Mouse (Mus musculus) thymus, postnatal 36 days (tissue): Measurements from ENCODE around the gene Acp7.

Experiments
- DNase-seq, 2 experiments: peaks; one replicate each; pipeline ENCODE4 v3.0.0; 2022; ENCODE audit warnings: mixed read lengths in 2 of 2

Gene Acp7

DNA sequence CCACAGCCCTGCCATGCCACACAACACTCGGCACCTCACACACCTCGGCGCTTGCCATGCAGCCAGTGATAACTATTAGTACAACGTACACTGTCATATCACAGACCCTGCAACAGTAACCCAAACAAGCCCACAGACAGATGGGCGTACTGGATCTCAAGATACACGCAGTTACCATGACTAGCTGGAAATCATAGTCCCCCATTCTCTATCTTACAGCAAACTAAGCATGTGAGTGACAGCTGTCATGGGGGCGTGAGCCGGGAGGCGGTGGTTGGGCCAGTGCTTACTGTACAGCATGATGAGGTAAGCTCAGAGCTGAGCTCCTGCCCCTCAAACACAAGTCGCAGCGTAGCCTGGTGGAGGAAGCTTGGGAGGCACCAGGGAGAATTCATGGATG is 55.5 kb downstream of the Acp7 start:
- no peak for DNase-seq

DNA sequence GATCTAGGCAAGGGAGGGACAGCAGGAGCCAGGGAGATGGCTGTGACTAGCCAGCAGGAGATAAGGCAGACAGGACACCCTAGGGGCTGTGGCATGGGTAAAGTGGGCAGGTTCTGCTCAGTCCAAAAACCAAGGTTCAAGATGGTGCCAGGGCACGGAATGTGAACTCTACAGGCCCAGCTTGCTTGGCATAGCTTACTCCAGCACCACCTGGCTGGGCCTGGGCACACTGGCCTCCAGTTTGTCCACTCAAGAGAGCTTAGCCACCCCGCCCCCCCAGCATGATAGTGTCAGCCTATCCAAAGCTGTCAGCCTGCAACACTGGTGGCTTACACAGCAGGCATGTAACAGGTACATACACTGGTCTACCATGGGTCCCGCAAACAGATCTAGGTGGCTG is 57.9 kb downstream of the Acp7 start:
- no peak for DNase-seq

DNA sequence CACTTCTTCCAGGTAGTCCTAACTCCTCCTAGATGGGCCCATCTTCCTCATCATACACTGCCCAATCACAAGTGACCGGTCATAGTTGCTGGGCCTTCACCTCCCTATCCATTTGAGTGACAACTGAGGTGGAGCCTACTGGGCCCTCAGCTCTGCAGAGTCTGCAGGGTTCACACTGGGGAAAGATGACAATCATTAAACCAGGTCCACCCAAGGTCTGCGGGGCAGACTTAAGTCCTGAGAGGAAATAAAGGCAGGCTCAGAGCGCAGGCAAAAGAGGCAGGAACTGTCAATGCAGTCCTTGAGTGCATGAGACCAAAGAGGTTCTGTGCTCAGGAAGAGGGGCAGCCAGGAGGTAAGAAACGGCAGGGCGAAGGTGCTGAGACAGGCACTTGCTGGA is 58.4 kb downstream of the Acp7 start:
- DNase-seq, result no peak

DNA sequence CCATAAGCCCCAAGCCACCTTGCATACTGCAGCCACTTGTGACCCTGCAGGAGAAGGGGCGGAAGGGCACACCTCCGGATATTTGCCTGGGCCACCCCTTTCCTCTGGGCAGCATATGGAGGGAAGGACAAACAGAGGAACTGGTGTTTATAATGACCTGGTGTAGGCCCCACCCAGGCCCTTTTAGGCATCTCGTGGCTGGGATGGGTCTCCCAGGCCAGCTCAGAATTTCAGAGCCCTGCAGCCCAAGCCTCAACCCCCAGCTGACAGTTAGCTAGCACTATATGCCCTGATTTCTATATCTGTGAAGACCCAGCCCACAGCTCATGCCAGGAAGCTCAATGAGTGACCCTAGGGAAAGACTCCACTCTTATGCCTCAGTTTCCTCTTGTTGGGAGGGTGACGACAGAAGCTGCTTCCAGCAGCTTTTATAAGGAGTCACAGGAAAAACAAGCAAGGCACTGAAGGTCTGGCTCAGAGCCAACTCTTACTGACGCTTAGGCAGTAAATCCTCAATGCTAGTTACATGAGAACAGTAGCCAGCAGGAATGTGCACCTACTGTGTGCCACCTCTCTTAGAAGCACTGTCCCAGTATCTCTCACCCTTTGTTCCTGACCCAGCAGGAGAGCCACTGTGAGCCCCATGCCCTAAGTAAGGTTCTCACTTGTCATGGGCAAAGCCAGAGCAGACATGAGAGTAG is 60.0 kb downstream of the Acp7 start:
- no peak for DNase-seq

DNA sequence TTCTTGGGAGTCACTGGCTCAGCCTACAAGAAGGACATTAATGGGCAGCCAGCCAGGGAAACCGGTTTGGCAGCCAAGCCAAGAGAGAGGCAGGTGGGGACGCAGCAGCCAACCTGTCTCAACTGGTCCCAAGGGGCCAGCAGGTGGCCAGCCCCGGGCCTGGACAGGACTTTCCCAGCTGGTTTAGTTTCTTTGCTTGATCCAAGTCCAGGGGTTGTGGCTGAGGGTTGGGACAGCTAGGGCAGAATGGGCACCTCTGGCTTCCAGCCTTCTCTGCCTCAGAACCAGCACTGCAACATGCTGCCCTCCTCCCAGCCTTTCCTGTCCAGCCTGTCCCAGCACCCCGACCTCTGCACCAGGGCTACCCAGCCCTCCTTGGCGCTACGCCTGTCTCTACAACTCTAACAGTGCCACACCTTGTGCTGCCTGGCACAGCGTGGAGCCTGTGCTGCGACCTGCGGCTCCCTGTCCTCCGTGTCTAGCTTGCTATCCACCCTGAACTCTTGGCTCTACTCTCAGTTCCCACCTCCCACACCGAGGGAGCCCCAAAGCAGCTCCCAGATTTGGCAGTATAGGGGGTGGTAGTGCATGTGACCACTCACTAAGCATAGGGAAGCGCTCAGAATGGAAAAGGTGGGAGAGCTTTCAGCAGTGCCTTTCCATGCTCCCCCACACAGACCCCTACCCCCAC is 60.7 kb downstream of the Acp7 start:
- DNase-seq, result no peak

DNA sequence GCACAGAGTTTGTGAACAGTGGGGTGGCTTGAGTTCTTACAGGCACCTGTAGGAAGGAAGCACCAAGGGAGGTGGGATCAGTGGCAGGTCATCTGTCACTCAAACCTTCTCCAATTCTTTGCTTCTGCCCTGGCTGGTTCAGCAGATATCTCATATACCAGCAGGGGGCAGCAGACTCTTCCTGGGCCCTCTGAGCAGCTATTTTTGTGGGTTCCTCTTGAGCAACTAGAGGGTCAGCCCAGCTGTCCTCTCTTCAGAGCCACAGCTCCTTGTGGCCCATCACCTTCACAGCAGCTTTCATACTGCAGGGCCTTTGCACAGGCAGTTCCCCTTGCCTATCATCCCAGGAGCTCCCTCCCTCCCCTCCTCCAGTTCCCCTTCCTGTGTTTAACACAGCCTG is 62.9 kb downstream of the Acp7 start:
- DNase-seq, result peak; percentile 57 to 61

DNA sequence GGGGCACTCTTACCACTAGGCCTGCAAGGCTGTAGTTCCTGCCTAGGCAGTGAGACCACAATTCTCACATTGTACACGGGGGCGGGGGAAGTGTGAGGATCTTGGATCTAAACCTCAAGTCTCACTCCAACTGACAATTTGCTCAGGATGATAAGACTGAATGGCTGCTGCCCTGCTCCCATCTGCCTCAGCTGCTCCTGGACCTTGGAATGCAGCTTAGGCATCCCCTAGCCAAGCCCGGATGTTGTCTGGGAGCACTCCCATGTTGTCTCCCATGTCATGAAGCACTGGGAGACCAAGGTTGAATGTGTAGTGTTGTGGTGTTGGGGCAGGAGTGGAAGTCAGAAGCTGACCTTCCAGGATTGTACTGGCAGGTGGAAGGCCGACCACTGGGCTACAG is 63.6 kb downstream of the Acp7 start:
- no peak for DNase-seq

DNA sequence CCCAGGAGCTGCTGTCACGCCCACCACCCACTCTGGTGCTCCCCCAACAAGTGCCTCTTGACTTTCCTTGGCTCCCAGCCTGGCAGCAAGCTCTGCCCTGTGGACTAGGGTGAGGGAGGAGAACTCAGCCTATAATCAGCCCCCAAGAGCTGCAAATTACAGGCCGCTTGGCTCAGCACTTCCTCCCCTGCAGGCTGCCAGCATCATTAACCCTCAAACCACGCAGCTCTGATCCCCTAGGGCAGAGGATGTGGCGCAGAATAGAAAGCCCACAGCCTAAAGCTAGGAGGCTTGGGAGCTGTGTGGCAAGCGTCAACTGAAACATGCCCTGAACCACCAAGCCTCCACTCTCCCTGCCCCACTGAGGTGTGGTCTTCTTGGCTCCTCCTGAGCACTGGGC is 65.7 kb downstream of the Acp7 start:
- peak in 1 of 2 experiments; percentile 66 for DNase-seq

DNA sequence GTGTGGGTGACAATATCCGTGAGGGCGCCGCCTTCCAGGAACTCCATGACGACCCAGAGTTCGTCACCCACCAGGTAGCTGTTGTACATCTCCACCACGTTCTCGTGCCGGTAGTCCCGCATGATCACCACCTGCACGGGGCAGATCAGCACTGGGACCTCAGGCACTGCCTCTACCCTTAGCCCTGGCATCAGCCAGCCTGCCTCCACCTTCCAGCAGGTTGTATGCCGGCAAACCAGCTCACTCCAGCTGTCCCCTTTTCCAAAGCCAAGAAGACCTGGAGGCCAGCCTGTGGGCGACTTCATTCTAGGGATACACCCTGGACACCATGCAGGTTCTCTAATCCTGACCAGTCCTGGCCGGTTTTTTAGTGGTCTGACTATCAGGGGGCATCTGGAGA is 68.2 kb downstream of the Acp7 start:
- no peak for DNase-seq

DNA sequence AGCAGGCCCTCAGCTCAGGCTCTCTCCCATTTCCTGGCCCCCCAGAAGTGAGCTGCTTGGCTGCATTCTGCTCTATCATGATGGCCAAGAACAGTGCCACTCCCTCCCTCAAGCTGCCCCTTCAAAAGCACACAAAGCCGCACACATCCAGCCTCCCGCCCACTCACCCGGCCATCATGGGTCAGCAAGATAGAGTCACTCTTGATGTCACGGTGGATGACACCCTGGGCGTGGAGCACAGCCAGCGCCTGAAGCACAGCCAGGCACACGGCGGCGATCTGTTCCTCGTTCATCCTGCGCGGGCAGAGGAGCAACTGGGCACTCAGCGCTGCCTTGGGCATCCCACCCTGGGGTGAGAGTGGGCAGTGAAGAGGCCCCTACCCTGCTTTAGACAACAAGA is 68.8 kb downstream of the Acp7 start:
- no peak for DNase-seq

DNA sequence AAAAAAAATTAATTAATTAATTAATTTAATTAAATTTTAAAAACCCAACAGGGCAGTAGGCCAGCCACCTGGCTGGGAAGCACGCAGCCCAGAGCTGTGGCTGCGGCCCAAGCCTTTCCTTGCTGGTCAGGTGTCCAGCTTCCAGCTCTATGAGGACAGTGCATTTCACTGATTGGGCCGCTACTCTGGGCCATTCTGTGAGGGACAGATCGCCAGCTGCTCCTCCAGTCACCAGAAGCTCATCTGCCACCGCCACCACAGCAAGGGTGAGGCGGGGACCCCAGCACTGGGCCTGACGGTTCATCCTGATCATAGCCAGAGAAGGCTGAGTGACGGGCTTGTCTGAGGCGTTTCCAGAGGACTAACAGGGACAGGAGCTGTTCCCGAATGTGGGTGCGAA is 69.2 kb downstream of the Acp7 start:
- DNase-seq, result no peak

DNA sequence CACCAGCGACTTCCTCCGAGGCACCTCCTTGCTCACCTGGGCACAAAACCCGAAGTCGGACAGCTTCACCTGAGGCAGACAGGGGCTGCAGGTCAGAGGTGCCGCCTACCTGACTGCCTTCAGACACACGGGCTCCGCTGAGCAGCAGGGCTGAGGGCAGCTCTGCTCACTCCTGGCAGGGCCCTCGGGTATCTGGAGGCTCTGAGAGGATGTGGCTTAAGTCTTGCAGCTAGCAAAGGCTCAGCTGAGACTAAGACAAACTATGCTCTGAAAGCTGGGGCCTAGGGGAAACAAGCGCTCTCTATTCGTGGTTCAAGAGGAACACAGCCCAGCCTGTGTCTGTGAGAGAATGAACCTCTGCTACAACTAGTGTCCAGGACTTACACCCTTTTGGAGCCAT is 70.3 kb downstream of the Acp7 start:
- peak; percentile 53 to 73 for DNase-seq

DNA sequence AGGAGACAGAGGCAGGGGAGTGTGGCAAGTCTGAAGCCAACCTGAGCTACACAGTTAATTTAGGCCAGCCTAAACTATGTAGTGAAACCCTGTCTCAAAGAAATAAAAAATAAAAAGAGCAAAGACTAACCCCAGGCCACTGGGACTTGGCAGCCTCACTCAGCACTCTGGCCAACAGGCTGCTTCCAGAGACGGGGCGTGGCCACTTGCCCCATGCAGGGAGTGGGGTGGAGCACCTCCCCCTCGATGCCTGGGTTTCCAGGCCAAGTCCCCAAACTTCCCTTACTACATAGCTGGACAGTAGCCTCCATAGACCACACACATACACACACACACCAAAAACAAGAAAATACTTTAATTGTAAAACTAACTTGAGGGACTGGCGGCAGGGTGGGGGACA is 72.6 kb downstream of the Acp7 start:
- DNase-seq, result peak in 1 of 2 experiments; percentile 54

DNA sequence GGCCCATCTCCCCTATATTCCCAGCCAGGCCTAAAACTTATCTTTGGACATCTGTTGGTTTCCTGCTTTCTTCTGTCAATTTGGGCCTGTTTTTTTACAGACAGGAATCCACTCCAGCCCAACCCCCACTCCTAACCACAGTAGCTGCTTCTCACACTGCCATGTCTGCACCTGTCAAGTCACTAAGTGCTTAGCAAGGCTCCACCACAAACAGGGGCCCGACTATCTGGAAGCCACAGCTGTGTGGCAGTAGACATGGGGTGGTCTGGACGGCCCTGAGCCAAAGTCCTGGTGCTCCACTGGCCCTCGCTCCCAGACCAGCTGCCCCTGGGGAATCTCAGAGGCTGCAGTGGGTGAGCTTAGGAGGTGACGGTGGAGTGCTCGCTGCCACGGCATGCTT is 73.4 kb downstream of the Acp7 start:
- DNase-seq, result peak; percentile 86 to 91
